Mouse (Mus musculus) kidney, adult 2 months (tissue): Measurements from ENCODE around the gene Ccdc151.

Experiments
- CTCF ChIP-seq: fragments of 200-500 bp; conservative IDR thresholded peaks from 2 replicates; pipeline ENCODE4 v1.5.1; 2011; ENCODE audit warnings: low read depth, mild to moderate bottlenecking, control low read depth, low read length, moderate library complexity, mixed read lengths; ENCODE audit not compliant: insufficient read depth, insufficient read length
- POLR2A ChIP-seq: fragments of 200-500 bp; IDR thresholded peaks from one replicate; pipeline ENCODE4 v1.6.1; 2011; ENCODE audit warnings: low read depth, low read length, control low read depth

DNA sequence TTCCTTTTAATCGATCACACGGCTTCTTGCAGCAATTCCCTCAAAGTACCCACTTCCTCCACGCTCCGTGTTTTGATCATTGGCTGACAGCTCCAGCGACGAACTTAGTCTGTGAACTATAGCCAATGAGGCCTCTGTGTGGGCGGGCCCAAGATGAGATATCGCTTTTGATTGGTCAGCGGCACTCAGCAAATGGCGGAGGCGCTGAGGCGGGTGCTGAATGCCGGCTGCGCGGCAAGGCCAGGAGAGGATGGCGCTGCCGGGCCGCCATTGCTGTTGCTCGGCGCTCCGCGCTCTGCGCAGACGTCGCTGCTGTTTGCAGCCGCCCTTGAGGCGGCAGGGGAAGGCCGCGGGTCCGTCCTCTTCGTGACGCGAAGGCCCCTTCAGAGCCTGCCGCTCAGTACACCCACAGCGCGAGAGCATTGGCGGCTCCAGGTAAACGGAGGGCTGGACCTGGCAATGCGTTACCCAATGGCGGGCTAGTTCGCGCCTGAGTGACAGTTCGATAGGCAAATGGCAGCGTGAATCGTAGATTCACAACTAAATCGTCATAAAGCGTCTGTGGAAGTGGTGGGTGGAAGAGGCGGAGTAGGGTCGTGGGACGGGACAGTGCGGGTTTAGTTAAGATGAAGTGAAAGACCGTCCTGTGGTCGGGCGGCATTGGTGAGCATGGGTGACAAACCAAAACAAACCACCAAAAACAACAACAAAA, 46.7 kb downstream of the Ccdc151 start, which contains the start of gene Swsap1:
- peak; percentile 18 for TF ChIP-seq POLR2A
- TF ChIP-seq CTCF = no peak
